8 mouse cellular contexts compared by ENCODE assay signal in genomic region chr1:86598516-86598915, GRCm38 (mm10). TPM values are rescaled to one million over a fixed set of nuclear protein-coding genes. Genes with fewer than 3 reads are reported as not detected.
DNase-seq lines count a peak whose midpoint lies in the region; ATAC-seq lines count a peak whose summit lies in the region.

No protein-coding gene starts in this region.

- H3K4me2 ChIP-seq in hindbrain, embryonic 11.5 days (replicated peaks; ENCODE audit: low read depth, low read length): no peak overlapping the region
- no peak overlapping the region for H3K4me2 ChIP-seq in hindbrain, embryonic 13.5 days
- H3K4me2 ChIP-seq in intestine, embryonic 15.5 days (replicated peaks): no peak overlapping the region

- DNase-seq in hindbrain, embryonic 11.5 days (ENCODE audit: low spot score): peak; percentile 54
- peak; percentile 40 to 44 for DNase-seq in right cerebral cortex, postnatal 10 days (ENCODE audit: low spot score in 2 of 2)
- DNase-seq in right cerebral cortex, postnatal 4 days: no peak
- DNase-seq in embryonic facial prominence, embryonic 10.5 days (ENCODE audit: low spot score): peak; percentile 15
- DNase-seq in retina, postnatal 7 days (ENCODE audit: low read depth, low spot score): peak; percentile 34
- DNase-seq in heart, postnatal 25 days (ENCODE audit: low spot score): no peak

- H3K9ac ChIP-seq in hindbrain, embryonic 11.5 days (ENCODE audit: low read depth, low read length): no peak overlapping the region
- no peak overlapping the region for H3K9ac ChIP-seq in hindbrain, embryonic 13.5 days
- H3K9ac ChIP-seq in intestine, embryonic 15.5 days: no peak overlapping the region

- no peak overlapping the region for H3K27ac ChIP-seq in hindbrain, embryonic 11.5 days (ENCODE audit: low read depth, low read length)
- no peak overlapping the region for H3K27ac ChIP-seq in hindbrain, embryonic 13.5 days
- no peak overlapping the region for H3K27ac ChIP-seq in embryonic facial prominence, embryonic 10.5 days (replicated peaks)
- H3K27ac ChIP-seq in intestine, embryonic 15.5 days: no peak overlapping the region

- H3K9me3 ChIP-seq in hindbrain, embryonic 11.5 days (ENCODE audit: control insufficient read depth, low read length): no peaks in the 10 kb centered on the region
- H3K9me3 ChIP-seq in hindbrain, embryonic 13.5 days: no peaks in the 10 kb centered on the region
- H3K9me3 ChIP-seq in embryonic facial prominence, embryonic 10.5 days: no peaks in the 10 kb centered on the region
- no peaks in the 10 kb centered on the region for H3K9me3 ChIP-seq in intestine, embryonic 15.5 days

- H3K36me3 ChIP-seq in hindbrain, embryonic 11.5 days (ENCODE audit: control insufficient read depth, insufficient read depth, low read length): peaks cover 8% of the 10 kb centered on the region; the same call in 1 of the 2 replicates
- H3K36me3 ChIP-seq in hindbrain, embryonic 13.5 days: peaks cover 87% of the 10 kb centered on the region
- H3K36me3 ChIP-seq in embryonic facial prominence, embryonic 10.5 days (replicated peaks): peaks cover 98% of the 10 kb centered on the region
- peaks cover 20% of the 10 kb centered on the region for H3K36me3 ChIP-seq in intestine, embryonic 15.5 days

- no peaks in the 10 kb centered on the region for H3K4me1 ChIP-seq in hindbrain, embryonic 11.5 days (replicated peaks; ENCODE audit: control insufficient read depth, insufficient read depth, low read length)
- no peaks in the 10 kb centered on the region for H3K4me1 ChIP-seq in hindbrain, embryonic 13.5 days (replicated peaks)
- H3K4me1 ChIP-seq in embryonic facial prominence, embryonic 10.5 days: no peaks in the 10 kb centered on the region
- no peaks in the 10 kb centered on the region for H3K4me1 ChIP-seq in intestine, embryonic 15.5 days (replicated peaks)

- intact Hi-C loops in heart, postnatal 25 days (cut with DNase I): no loop called here

- no peak overlapping the region for H3K4me3 ChIP-seq in hindbrain, embryonic 11.5 days (ENCODE audit: low read depth, low read length)
- no peak overlapping the region for H3K4me3 ChIP-seq in hindbrain, embryonic 13.5 days
- no peak overlapping the region for H3K4me3 ChIP-seq in embryonic facial prominence, embryonic 10.5 days
- no peak overlapping the region for H3K4me3 ChIP-seq in intestine, embryonic 15.5 days (replicated peaks)

- H3K27me3 ChIP-seq in hindbrain, embryonic 11.5 days (ENCODE audit: control insufficient read depth, insufficient read depth, low read length): no peaks in the 10 kb centered on the region
- no peaks in the 10 kb centered on the region for H3K27me3 ChIP-seq in hindbrain, embryonic 13.5 days
- no peaks in the 10 kb centered on the region for H3K27me3 ChIP-seq in embryonic facial prominence, embryonic 10.5 days (replicated peaks; ENCODE audit: low read depth, poor library complexity, severe bottlenecking)
- no peaks in the 10 kb centered on the region for H3K27me3 ChIP-seq in intestine, embryonic 15.5 days (replicated peaks)

- WGBS in hindbrain, embryonic 11.5 days: 83% methylated on average over 3 of the region's 3 CpGs
- 76% methylated on average over 3 of the region's 3 CpGs for WGBS in hindbrain, embryonic 13.5 days
- WGBS in embryonic facial prominence, embryonic 10.5 days: 74% methylated on average over 3 of the region's 3 CpGs
- 79% methylated on average over 3 of the region's 3 CpGs for WGBS in intestine, embryonic 15.5 days

- no peak for ATAC-seq in hindbrain, embryonic 11.5 days (ENCODE audit: low FRiP score)
- ATAC-seq in hindbrain, embryonic 13.5 days (ENCODE audit: low FRiP score): no peak
- ATAC-seq in intestine, embryonic 15.5 days: no peak

RNA-seq across cellular contexts. Expression of gene Cops7b, which starts 15.8 kb away (rescaled TPM):
- 49.7 and 63.7 TPM in 2 replicates for polyA plus RNA-seq in hindbrain, embryonic 11.5 days (2014; fragmentation: Nextera tagmentation; extraction: Ambion mirVana)
- polyA plus RNA-seq in hindbrain, embryonic 13.5 days (2015; fragmentation: Nextera tagmentation; extraction: Ambion mirVana): 62.8 and 65.0 TPM in 2 replicates
- 74.1 and 75.7 TPM in 2 replicates for polyA plus RNA-seq in embryonic facial prominence, embryonic 10.5 days (2016; fragmentation: Nextera tagmentation; extraction: Ambion mirVana)
- total RNA-seq in heart, postnatal 25 days (2021): 10 to 100 TPM; 10.1 TPM
- polyA plus RNA-seq in intestine, embryonic 15.5 days (2015; fragmentation: Nextera tagmentation; extraction: Ambion mirVana): 32.3 and 33.0 TPM in 2 replicates

RNA-seq across cellular contexts. Expression of gene Pde6d, which starts 16.1 kb away (rescaled TPM):
- polyA plus RNA-seq in hindbrain, embryonic 11.5 days (2014; fragmentation: Nextera tagmentation; extraction: Ambion mirVana): 91.9 and 96.0 TPM in 2 replicates
- polyA plus RNA-seq in hindbrain, embryonic 13.5 days (2015; fragmentation: Nextera tagmentation; extraction: Ambion mirVana): 92.7 and 97.5 TPM in 2 replicates
- 60.8 and 61.2 TPM in 2 replicates for polyA plus RNA-seq in embryonic facial prominence, embryonic 10.5 days (2016; fragmentation: Nextera tagmentation; extraction: Ambion mirVana)
- total RNA-seq in heart, postnatal 25 days (2021): 10 to 100 TPM; 43.5 to 45.6 TPM
- polyA plus RNA-seq in intestine, embryonic 15.5 days (2015; fragmentation: Nextera tagmentation; extraction: Ambion mirVana): 45.8 and 56.6 TPM in 2 replicates

Comparison
In these comparisons a context has a peak if more than half of its experiments do, and no peak if none do; other contexts are left out.
1. DNase-seq: peak in hindbrain, embryonic 11.5 days (single experiment), right cerebral cortex, postnatal 10 days (2 of 2), embryonic facial prominence, embryonic 10.5 days (single experiment) and retina, postnatal 7 days (single experiment); none in right cerebral cortex, postnatal 4 days (single experiment) and heart, postnatal 25 days (single experiment).